Mouse (Mus musculus) ES-E14 (cell line): ENCODE results near the gene Hoxa6. TPM values are rescaled to one million over a fixed set of nuclear protein-coding genes. Genes with fewer than 3 reads are reported as not detected.

ENCODE experiments used
- DNase-seq: peaks from one replicate; pipeline ENCODE4 v3.0.0-alpha.2; 2013; ENCODE audit warnings: low read depth, low spot score
- H3K27ac ChIP-seq: 2 replicates; pipeline ENCODE4 v1.5.1; 2012; ENCODE audit warnings: low read depth, mild to moderate bottlenecking, low read length, moderate library complexity, mixed read lengths; ENCODE audit not compliant: poor library complexity, insufficient read depth, severe bottlenecking
- H3K36me3 ChIP-seq: 2 replicates; pipeline ENCODE4 v1.6.1; 2012; ENCODE audit warnings: mild to moderate bottlenecking, low read length, moderate library complexity, mixed read lengths; ENCODE audit not compliant: control insufficient read depth, poor library complexity, insufficient read depth, severe bottlenecking
- H3K4me1 ChIP-seq, 2 experiments: fragments of 150-350 bp in 1 of 2; sonication (generic) in 1 of 2; 2 replicates each; pipeline ENCODE4 v1.6.1; 2012; ENCODE audit warnings: low read length in 2 of 2, mild to moderate bottlenecking in 1 of 2, mixed read lengths in 1 of 2; ENCODE audit not compliant: control insufficient read depth in 2 of 2, insufficient read depth in 2 of 2, poor library complexity in 1 of 2
- H3K4me3 ChIP-seq, 2 experiments: fragments of 150-350 bp in 1 of 2; sonication (generic) in 1 of 2; 2 replicates each; pipeline ENCODE4 v1.5.1; 2012; ENCODE audit warnings: low read length in 2 of 2, low read depth in 1 of 2, mild to moderate bottlenecking in 1 of 2, mixed read lengths in 1 of 2; ENCODE audit not compliant: insufficient read depth in 1 of 2, poor library complexity in 1 of 2, severe bottlenecking in 1 of 2
- H3K9ac ChIP-seq: 2 replicates; pipeline ENCODE4 v1.6.1; 2012; ENCODE audit warnings: low read depth, mild to moderate bottlenecking, low read length, mixed read lengths; ENCODE audit not compliant: poor library complexity, insufficient read depth, severe bottlenecking
- H3K9me3 ChIP-seq: fragments of 150-350 bp; sonication (generic); 2 replicates; pipeline ENCODE4 v1.6.1; 2012; ENCODE audit warnings: low read depth, mild to moderate bottlenecking, low read length; ENCODE audit not compliant: control insufficient read depth, insufficient read depth
- CHD2 ChIP-seq: IDR thresholded peaks from 2 replicates; pipeline ENCODE4 v1.6.1; 2014; ENCODE audit warnings: mild to moderate bottlenecking, low read depth, low read length, inconsistent platforms
- HCFC1 ChIP-seq: IDR thresholded peaks from 2 replicates; pipeline ENCODE4 v1.6.1; 2012; ENCODE audit warnings: low read length, inconsistent platforms, borderline replicate concordance; ENCODE audit not compliant: insufficient read depth
- MAFK ChIP-seq: IDR thresholded peaks from 2 replicates; pipeline ENCODE4 v1.6.1; 2014; ENCODE audit warnings: mild to moderate bottlenecking, low read depth, low read length, inconsistent platforms; ENCODE audit not compliant: insufficient read depth
- ZC3H11A ChIP-seq: IDR thresholded peaks from 2 replicates; pipeline ENCODE4 v1.6.1; 2012; ENCODE audit warnings: low read depth, mild to moderate bottlenecking, inconsistent platforms, low read length, borderline replicate concordance
- ZNF384 ChIP-seq: IDR thresholded peaks from 2 replicates; pipeline ENCODE4 v1.6.1; 2012; ENCODE audit warnings: low read depth, low read length, inconsistent platforms
- in situ Hi-C, 2 experiments: fragments of 600-800 bp; cut with MboI; formaldehyde crosslinking; loops; one replicate each; pipeline ENCODE4 v1.15.1; 2025; ENCODE audit warnings: low sequenced_read_pairs in 2 of 2, inconsistent platforms in 1 of 2; ENCODE audit not compliant: unreplicated experiment in 2 of 2
- total RNA-seq: library from RNA; depleted of rRNA; stranded (reverse); fragments of 300-350 nt; gene quantifications from 2 replicates; pipeline ENCODE4 v1.2.3, GENCODE M21; 2012

Gene Hoxa6
- total RNA-seq, 1 experiment = not detected

DNA sequence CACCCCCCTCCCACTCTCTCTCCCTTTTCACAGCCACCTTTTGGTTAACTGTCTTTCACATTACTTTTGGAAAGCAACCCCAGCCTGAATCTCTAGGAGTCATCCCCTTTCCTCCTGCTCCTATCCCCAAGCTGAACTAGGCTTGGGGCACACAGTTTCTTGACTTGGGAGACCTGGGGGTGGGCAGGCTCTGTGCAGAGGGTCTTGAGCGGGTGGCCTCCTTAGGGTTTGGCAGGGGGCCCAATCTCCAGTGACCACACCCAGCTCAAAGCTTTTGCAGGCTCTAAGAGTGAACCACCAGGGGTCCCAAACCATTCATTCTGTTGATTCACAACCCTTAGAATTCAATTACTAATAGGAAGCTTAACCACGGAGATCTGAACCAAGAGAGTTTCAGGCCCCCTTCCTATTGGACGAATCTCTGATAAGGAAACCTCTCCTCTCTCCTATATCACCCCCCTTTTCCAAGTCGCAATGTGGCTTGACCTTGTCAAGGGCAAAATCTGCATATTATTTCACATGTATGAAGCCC is 34.3 kb upstream of the Hoxa6 start:
- Histone ChIP-seq H3K27ac (no peak overlapping the region), H3K9me3 (no peaks in the 10 kb centered on the region), H3K36me3 (no peaks in the 10 kb centered on the region), H3K9ac (no peak overlapping the region), H3K4me1 (peaks cover 0 to 6% of the 10 kb centered on the region in 2 experiments; a peak in 2 of 4 replicates), H3K4me3 (no peak overlapping the region)
- in situ Hi-C loops = no loop called here
- DNase-seq = no peak
- TF ChIP-seq HCFC1 = no peak
- no peak for TF ChIP-seq CHD2
- TF ChIP-seq MAFK = no peak
- TF ChIP-seq ZC3H11A = no peak
- no peak for TF ChIP-seq ZNF384

DNA sequence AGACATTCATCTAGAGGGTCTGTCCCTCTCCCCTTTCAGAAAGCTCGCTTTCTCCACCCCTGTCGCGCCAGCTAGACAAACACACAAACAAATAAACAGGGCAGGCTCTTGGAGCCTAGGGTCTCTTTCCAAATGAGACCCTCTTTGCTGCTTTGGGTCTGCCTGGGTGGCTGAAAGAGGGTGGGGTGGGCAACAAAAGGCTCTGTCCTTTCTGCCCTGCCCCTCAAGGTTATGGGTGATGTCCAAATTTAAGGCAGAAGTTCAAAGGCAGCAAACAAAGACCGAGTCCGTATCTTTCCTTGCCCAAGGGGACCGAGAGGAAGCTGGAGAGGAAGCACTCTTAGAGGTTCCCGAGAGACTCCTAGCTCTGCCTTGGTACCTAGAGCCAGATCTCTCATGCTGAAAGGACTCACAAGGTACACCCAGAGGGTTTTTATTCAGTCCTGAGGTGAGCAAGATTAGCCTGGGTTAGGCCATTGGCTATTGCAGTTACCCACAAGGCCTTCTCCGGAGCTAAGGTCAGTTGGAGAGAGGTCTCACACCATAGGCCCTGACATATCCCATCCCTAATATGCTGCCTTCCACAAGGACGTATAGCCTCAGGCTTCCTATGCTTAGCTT is 32.6 kb upstream of the Hoxa6 start:
- no peak for DNase-seq
- Histone ChIP-seq H3K9me3 (no peaks in the 10 kb centered on the region), H3K36me3 (no peaks in the 10 kb centered on the region), H3K27ac (no peak overlapping the region), H3K4me3 (no peak overlapping the region), H3K4me1 (peaks cover 0 to 6% of the 10 kb centered on the region in 2 experiments; a peak in 2 of 4 replicates), H3K9ac (no peak overlapping the region)
- in situ Hi-C loops = no loop called here
- TF ChIP-seq ZC3H11A = no peak

DNA sequence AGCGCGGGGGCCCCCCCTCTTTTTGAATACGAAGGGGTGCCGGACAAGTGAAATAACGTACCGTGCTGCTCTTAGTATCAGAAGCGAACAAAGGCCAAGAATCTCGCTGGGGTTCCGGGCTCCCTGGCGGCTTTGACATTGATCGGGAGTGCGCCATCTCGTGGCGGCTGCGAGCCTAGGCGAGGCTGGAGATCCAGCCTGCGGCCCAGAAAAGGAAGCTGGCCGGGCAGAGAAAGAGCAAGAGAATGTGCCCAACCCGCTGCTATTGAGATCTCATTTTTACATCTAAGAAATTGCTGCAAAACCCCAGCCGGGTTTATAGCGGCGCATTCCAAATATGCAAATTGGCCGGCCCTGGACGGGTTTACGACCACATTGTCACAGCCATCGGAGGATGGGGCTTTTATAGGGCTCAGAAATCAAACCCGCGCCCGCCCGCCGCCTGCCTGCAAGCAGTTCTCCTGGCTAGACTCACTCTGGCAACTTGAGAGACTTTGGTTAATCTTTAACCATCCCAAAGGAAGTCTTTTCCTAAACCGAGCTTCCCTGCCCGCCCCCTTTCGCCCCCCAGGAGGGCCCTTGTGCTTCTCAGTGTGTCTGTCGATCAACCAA is 32.0 kb upstream of the Hoxa6 start, which contains the start of gene Hoxa10:
Gene Hoxa10 (minus strand): TSS at position 466 of the 612 bp plus-strand sequence.
- TF ChIP-seq ZNF384 = no peak
- TF ChIP-seq HCFC1 = no peak
- TF ChIP-seq ZC3H11A = no peak
- TF ChIP-seq MAFK = no peak
- no peak for TF ChIP-seq CHD2

GRCm38 (mm10) chr6:52239625-52240388 is 31.3 kb upstream of the Hoxa6 start:
- H3K27ac ChIP-seq = no peak overlapping the region
- in situ Hi-C loops = no loop called here

More for the DNA sequence above, 32.0 kb upstream of the Hoxa6 start, which contains the start of gene Hoxa10:
- no peaks in the 10 kb centered on the region for H3K36me3 ChIP-seq
- no peaks in the 10 kb centered on the region for H3K9me3 ChIP-seq
- in situ Hi-C loops = no loop called here
- H3K4me1 ChIP-seq = peaks cover 0 to 6% of the 10 kb centered on the region in 2 experiments; a peak in 2 of 4 replicates
- DNase-seq = no peak
- no peak within 1 kb of the TSS for H3K9ac ChIP-seq
- peak within 1 kb of the TSS in 1 of 2 experiments; percentile 30; a peak in 1 of 4 replicates for H3K4me3 ChIP-seq
- H3K27ac ChIP-seq = no peak within 1 kb of the TSS

More at GRCm38 (mm10) chr6:52239625-52240388, 31.3 kb upstream of the Hoxa6 start:
- Histone ChIP-seq H3K4me3 (peak overlapping the region in 1 of 2 experiments; percentile 30; a peak in 1 of 4 replicates), H3K36me3 (no peaks in the 10 kb centered on the region), H3K4me1 (peaks cover 0 to 6% of the 10 kb centered on the region in 2 experiments; a peak in 2 of 4 replicates), H3K9ac (no peak overlapping the region), H3K9me3 (no peaks in the 10 kb centered on the region)
- DNase-seq = no peak
- TF ChIP-seq ZNF384 (no peak), ZC3H11A (no peak), MAFK (no peak), CHD2 (no peak), HCFC1 (no peak)
